Mouse (Mus musculus) spleen, adult 12 weeks (tissue): ENCODE data around the gene Sgk1.
A peak's percentile ranks its signal among the peaks of the same experiment; 100 is the strongest.
"Not testable (repeated sequence)": the region's sequence is repeated elsewhere in the genome, so short reads cannot be mapped to it uniquely, and the experiment has no call there.

ENCODE experiments used
- DNase-seq: peaks from one replicate; pipeline ENCODE4 v3.0.0; 2022; ENCODE audit warnings: low spot score

Gene Sgk1

GRCm38 (mm10) chr10:22000491-22001306 is 118.7 kb downstream of the Sgk1 start:
- DNase-seq = no peak

GRCm38 (mm10) chr10:22001621-22002020 is 119.6 kb downstream of the Sgk1 start:
- no peak for DNase-seq

- no peak for DNase-seq
Measured at GRCm38 (mm10) chr10:22004763-22005162, 122.8 kb downstream of the Sgk1 start.

GRCm38 (mm10) chr10:22007160-22007801 is 125.3 kb downstream of the Sgk1 start:
- DNase-seq = no peak

- no peak for DNase-seq
Measured at GRCm38 (mm10) chr10:22007802-22008172, 125.8 kb downstream of the Sgk1 start.

GRCm38 (mm10) chr10:22010088-22010818 is 128.3 kb downstream of the Sgk1 start:
- DNase-seq = peak; percentile 58

- no peak for DNase-seq
Measured at GRCm38 (mm10) chr10:22017469-22018159, 135.6 kb downstream of the Sgk1 start.

GRCm38 (mm10) chr10:22018618-22019017 is 136.6 kb downstream of the Sgk1 start:
- DNase-seq = no peak

GRCm38 (mm10) chr10:22034303-22034702 is 152.3 kb downstream of the Sgk1 start:
- no peak for DNase-seq

- not testable (repeated sequence) for DNase-seq
Measured at GRCm38 (mm10) chr10:22036256-22036655, 154.3 kb downstream of the Sgk1 start.
